ENCODE assay signal across 8 mouse cellular contexts in the genomic region with DNA sequence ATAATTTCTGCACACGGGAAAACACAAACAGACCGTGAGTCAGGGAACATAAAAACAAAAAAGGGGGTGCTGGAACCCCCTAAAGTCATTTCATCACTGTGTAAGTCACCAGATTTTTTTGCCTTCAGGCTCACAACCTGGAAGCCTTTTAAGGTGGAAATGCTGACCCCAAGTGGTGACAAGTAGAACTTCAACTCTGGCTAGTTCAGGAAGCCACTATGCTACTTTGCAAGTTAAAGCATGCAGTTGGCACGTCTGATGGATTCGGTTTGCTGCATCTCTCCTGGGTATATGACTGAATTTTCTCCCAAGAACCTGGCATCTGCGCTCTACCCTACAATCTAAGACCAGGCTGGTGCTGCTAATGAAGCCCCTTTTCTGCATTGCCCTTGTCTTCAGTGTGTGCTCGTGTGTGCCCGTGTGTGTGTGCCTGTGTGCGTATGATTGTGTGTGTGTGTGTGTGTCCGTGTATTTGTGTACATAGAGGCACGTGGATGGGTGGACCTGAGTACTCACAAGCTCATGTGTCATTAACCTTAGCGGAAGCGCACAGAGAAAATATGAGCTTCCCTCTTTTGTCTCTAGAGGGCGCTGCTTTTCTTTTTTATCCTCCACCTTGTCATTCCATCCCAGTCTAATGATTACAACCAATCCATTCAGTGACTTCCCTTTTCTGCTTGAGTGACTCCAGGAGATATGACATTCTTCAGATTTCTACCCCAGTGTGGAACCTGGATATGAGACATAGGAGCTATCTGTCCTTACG. TPM values are rescaled to one million over a fixed set of nuclear protein-coding genes. Genes with fewer than 3 reads are reported as not detected.
DNase-seq lines count a peak whose midpoint lies in the region; ATAC-seq lines count a peak whose summit lies in the region.

No protein-coding gene starts in this region.

- peak overlapping the region; percentile 27 for H3K4me3 ChIP-seq in intestine, embryonic 16.5 days (ENCODE audit: low read length)
- peak overlapping the region; percentile 30 for H3K4me3 ChIP-seq in liver, embryonic 11.5 days (ENCODE audit: low read depth, low read length)
- H3K4me3 ChIP-seq in stomach, embryonic 16.5 days (replicated peaks; ENCODE audit: low read length): peak overlapping the region; percentile 25

- H3K4me1 ChIP-seq in intestine, embryonic 16.5 days (ENCODE audit: control insufficient read depth, insufficient read depth, low read length): peaks cover 14% of the 10 kb centered on the region; the same call in 1 of the 2 replicates
- no peaks in the 10 kb centered on the region for H3K4me1 ChIP-seq in liver, embryonic 11.5 days (replicated peaks; ENCODE audit: control insufficient read depth, insufficient read depth, low read length)
- peaks cover 14% of the 10 kb centered on the region for H3K4me1 ChIP-seq in stomach, embryonic 16.5 days (ENCODE audit: control insufficient read depth, insufficient read depth, low read length)

- peak; percentile 35 for DNase-seq in urinary bladder, postnatal 25 days (ENCODE audit: low spot score)
- DNase-seq in urinary bladder, adult 18-20 months (ENCODE audit: low spot score in 2 of 2): no peak
- peak; percentile 16 for DNase-seq in cerebellum, adult 9-10 months
- no peak for DNase-seq in liver, embryonic 11.5 days (ENCODE audit: low spot score)

- WGBS in intestine, embryonic 16.5 days: 17% methylated on average over 14 of the region's 14 CpGs
- 13% methylated on average over 14 of the region's 14 CpGs for WGBS in liver, embryonic 11.5 days
- WGBS in stomach, embryonic 16.5 days: 19% methylated on average over 14 of the region's 14 CpGs

- peak; percentile 83 for ATAC-seq in frontal cortex, adult (ENCODE audit: low TSS enrichment)
- peak; percentile 46; the same call in 1 of the 2 replicates for ATAC-seq in intestine, embryonic 16.5 days
- ATAC-seq in liver, embryonic 11.5 days (replicated peaks; ENCODE audit: low FRiP score): 0 out of 2 replicates have a peak, but pooled peaks have one; percentile 34
- ATAC-seq in monocyte, adult 5-6 weeks (replicated peaks; ENCODE audit: insufficient number of reproducible peaks, low FRiP score, low TSS enrichment, poor library complexity, severe bottlenecking): peak; percentile 80
- ATAC-seq in stomach, embryonic 16.5 days (ENCODE audit: insufficient read depth, low FRiP score): no peak

- H3K36me3 ChIP-seq in intestine, embryonic 16.5 days (ENCODE audit: control insufficient read depth, insufficient read depth, low read length): no peaks in the 10 kb centered on the region
- H3K36me3 ChIP-seq in liver, embryonic 11.5 days (ENCODE audit: control insufficient read depth, insufficient read depth, low read length): no peaks in the 10 kb centered on the region
- no peaks in the 10 kb centered on the region for H3K36me3 ChIP-seq in stomach, embryonic 16.5 days (ENCODE audit: control insufficient read depth, insufficient read depth, low read length)

- peak overlapping the region; percentile 55 for H3K4me2 ChIP-seq in intestine, embryonic 16.5 days (ENCODE audit: low read depth, low read length)
- H3K4me2 ChIP-seq in liver, embryonic 11.5 days: peak overlapping the region; percentile 70
- peak overlapping the region; percentile 59 for H3K4me2 ChIP-seq in stomach, embryonic 16.5 days (ENCODE audit: low read depth, low read length)

- no peaks in the 10 kb centered on the region for H3K9me3 ChIP-seq in intestine, embryonic 16.5 days (ENCODE audit: control insufficient read depth, low read length)
- H3K9me3 ChIP-seq in liver, embryonic 11.5 days (ENCODE audit: control insufficient read depth, low read length): no peaks in the 10 kb centered on the region
- no peaks in the 10 kb centered on the region for H3K9me3 ChIP-seq in stomach, embryonic 16.5 days (replicated peaks; ENCODE audit: control insufficient read depth, low read length)

- H3K27me3 ChIP-seq in intestine, embryonic 16.5 days (replicated peaks; ENCODE audit: control insufficient read depth, insufficient read depth, low read length): no peaks in the 10 kb centered on the region
- peaks cover 3% of the 10 kb centered on the region; the same call in 1 of the 2 replicates for H3K27me3 ChIP-seq in liver, embryonic 11.5 days (replicated peaks; ENCODE audit: control insufficient read depth, insufficient read depth, low read length)
- no peaks in the 10 kb centered on the region for H3K27me3 ChIP-seq in stomach, embryonic 16.5 days (ENCODE audit: control insufficient read depth, insufficient read depth, low read length)

- H3K9ac ChIP-seq in intestine, embryonic 16.5 days (ENCODE audit: low read depth, low read length): peak overlapping the region; percentile 55; the same call in 1 of the 2 replicates
- peak overlapping the region; percentile 56; the same call in 1 of the 2 replicates for H3K9ac ChIP-seq in liver, embryonic 11.5 days (ENCODE audit: low read depth, low read length)
- H3K9ac ChIP-seq in stomach, embryonic 16.5 days (ENCODE audit: low read length): peak overlapping the region; percentile 58

- H3K27ac ChIP-seq in intestine, embryonic 16.5 days (ENCODE audit: low read length): no peak overlapping the region
- H3K27ac ChIP-seq in liver, embryonic 11.5 days (ENCODE audit: low read depth, low read length): no peak overlapping the region
- H3K27ac ChIP-seq in stomach, embryonic 16.5 days (ENCODE audit: low read length): no peak overlapping the region

RNA-seq across cellular contexts. Expression of gene Dntt, which starts 12.9 kb away (rescaled TPM):
- polyA plus RNA-seq in intestine, embryonic 16.5 days (2015; fragmentation: Nextera tagmentation; extraction: Ambion mirVana): not detected in 2 replicates
- polyA plus RNA-seq in liver, embryonic 11.5 days (2014; fragmentation: Nextera tagmentation; extraction: Ambion mirVana): 0.09 TPM in 1 of 2 replicates, not detected in the other
- total RNA-seq in monocyte, adult 5-6 weeks (2017): 0.39 TPM in 1 of 3 replicates, not detected in the others
- not detected in 2 replicates for polyA plus RNA-seq in stomach, embryonic 16.5 days (2015; fragmentation: Nextera tagmentation; extraction: Ambion mirVana)

RNA-seq across cellular contexts. Expression of gene Blnk, which starts 21.8 kb away (rescaled TPM):
- polyA plus RNA-seq in intestine, embryonic 16.5 days (2015; fragmentation: Nextera tagmentation; extraction: Ambion mirVana): 22.6 and 27.3 TPM in 2 replicates
- polyA plus RNA-seq in liver, embryonic 11.5 days (2014; fragmentation: Nextera tagmentation; extraction: Ambion mirVana): 0.26 and 0.31 TPM in 2 replicates
- 16.3 to 25.3 TPM (median 17.2 TPM) in 3 replicates for total RNA-seq in monocyte, adult 5-6 weeks (2017)
- 5.0 and 5.8 TPM in 2 replicates for polyA plus RNA-seq in stomach, embryonic 16.5 days (2015; fragmentation: Nextera tagmentation; extraction: Ambion mirVana)

Comparison
In these comparisons a context has a peak if more than half of its experiments do, and no peak if none do; other contexts are left out.
1. DNase-seq: peak in urinary bladder, postnatal 25 days (single experiment) and cerebellum, adult 9-10 months (single experiment); none in urinary bladder, adult 18-20 months (0 of 2) and liver, embryonic 11.5 days (single experiment).
2. Peak in every context shown above with its lines, with median percentiles within 50 percentile points of each other: H3K4me2 ChIP-seq, H3K4me3 ChIP-seq and H3K9ac ChIP-seq.